Mouse (Mus musculus): ENCODE measurements around the gene Gm11213. TPM values are rescaled to one million over a fixed set of nuclear protein-coding genes. Genes with fewer than 3 reads are reported as not detected.

The Gm11213 gene
- polyA plus RNA-seq, 1 experiment = not detected

DNA sequence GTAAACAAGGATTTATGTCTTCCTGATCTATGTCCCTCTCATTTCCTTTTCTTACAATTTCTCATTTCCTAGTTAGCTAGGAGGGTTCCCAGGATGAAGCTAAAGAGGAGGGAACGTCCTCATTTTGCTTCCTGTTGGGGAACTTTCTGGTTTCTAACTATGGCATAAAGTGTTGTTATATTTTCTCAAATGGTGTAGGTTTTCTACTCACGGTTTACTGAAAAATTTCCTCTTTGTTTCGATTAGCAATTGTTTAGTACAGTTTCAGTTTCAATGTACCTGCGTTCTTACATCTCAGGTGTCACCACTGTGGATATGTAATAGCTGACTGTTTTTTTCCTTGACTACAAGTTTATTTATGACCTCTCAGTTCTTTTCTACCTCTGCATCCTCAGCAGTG, 14.5 kb downstream of the Gm11213 start:
- Histone ChIP-seq H3K27me3 (ENCODE audit: control insufficient read depth, insufficient read depth, low read length, poor library complexity, severe bottlenecking) (no peaks in the 10 kb centered on the region), H3K27ac (ENCODE audit: insufficient read depth, low read length) (no peak overlapping the region), H3K4me3 (ENCODE audit: low read depth, low read length) (no peak overlapping the region), H3K9me3 (replicated peaks; ENCODE audit: control insufficient read depth, insufficient read depth, low read length, poor library complexity, severe bottlenecking) (no peaks in the 10 kb centered on the region), H3K36me3 (ENCODE audit: control insufficient read depth, insufficient read depth, low read length, poor library complexity, severe bottlenecking) (no peaks in the 10 kb centered on the region), H3K9ac (ENCODE audit: low read depth, poor library complexity, severe bottlenecking) (no peak overlapping the region), H3K4me1 (ENCODE audit: control insufficient read depth, insufficient read depth, low read length) (no peaks in the 10 kb centered on the region)
- TF ChIP-seq POLR2A (IDR thresholded peaks at IDR 0.05; ENCODE audit: insufficient read depth, low read length) (no peak), CTCF (IDR thresholded peaks at IDR 0.05; ENCODE audit: low read depth, low read length) (no peak), EP300 (IDR thresholded peaks at IDR 0.05; ENCODE audit: insufficient read depth, low read depth, low read length) (no peak)

DNA sequence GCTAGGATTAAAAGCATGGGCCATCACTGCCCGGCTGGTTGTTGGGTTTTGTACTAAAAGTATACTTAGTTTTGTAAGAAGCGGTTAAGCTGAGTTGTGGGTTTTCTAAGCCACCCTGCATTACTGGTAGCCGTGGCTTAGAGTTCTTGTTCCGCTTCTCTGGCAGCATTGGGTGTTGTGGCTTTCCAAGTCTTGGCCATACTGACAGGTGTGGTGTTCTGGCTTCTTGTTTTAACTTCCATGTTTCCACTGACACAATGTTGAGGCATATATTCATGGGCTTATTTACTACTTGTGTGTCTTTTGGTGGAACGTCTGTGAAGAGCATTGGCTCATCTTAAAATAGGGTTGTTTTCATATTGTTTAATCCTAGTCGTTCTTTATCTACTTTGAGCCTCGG, 15.1 kb downstream of the Gm11213 start:
- no peaks in the 10 kb centered on the region for H3K4me1 ChIP-seq (ENCODE audit: control insufficient read depth, insufficient read depth, low read length)
- no peaks in the 10 kb centered on the region for H3K9me3 ChIP-seq (replicated peaks; ENCODE audit: control insufficient read depth, insufficient read depth, low read length, poor library complexity, severe bottlenecking)
- no peak overlapping the region for H3K27ac ChIP-seq (ENCODE audit: insufficient read depth, low read length)
- TF ChIP-seq CTCF (IDR thresholded peaks at IDR 0.05; ENCODE audit: low read depth, low read length) = no peak
- no peak for TF ChIP-seq EP300 (IDR thresholded peaks at IDR 0.05; ENCODE audit: insufficient read depth, low read depth, low read length)
- TF ChIP-seq POLR2A (IDR thresholded peaks at IDR 0.05; ENCODE audit: insufficient read depth, low read length) = no peak
- H3K27me3 ChIP-seq (ENCODE audit: control insufficient read depth, insufficient read depth, low read length, poor library complexity, severe bottlenecking) = no peaks in the 10 kb centered on the region
- no peaks in the 10 kb centered on the region for H3K36me3 ChIP-seq (ENCODE audit: control insufficient read depth, insufficient read depth, low read length, poor library complexity, severe bottlenecking)
- H3K9ac ChIP-seq (ENCODE audit: low read depth, poor library complexity, severe bottlenecking) = no peak overlapping the region
- H3K4me3 ChIP-seq (ENCODE audit: low read depth, low read length) = no peak overlapping the region

- Histone ChIP-seq H3K9me3 (replicated peaks; ENCODE audit: control insufficient read depth, insufficient read depth, low read length, poor library complexity, severe bottlenecking) (no peaks in the 10 kb centered on the region), H3K36me3 (ENCODE audit: control insufficient read depth, insufficient read depth, low read length, poor library complexity, severe bottlenecking) (no peaks in the 10 kb centered on the region), H3K4me3 (ENCODE audit: low read depth, low read length) (no peak overlapping the region), H3K4me1 (ENCODE audit: control insufficient read depth, insufficient read depth, low read length) (no peaks in the 10 kb centered on the region), H3K27me3 (ENCODE audit: control insufficient read depth, insufficient read depth, low read length, poor library complexity, severe bottlenecking) (no peaks in the 10 kb centered on the region), H3K27ac (ENCODE audit: insufficient read depth, low read length) (no peak overlapping the region), H3K9ac (ENCODE audit: low read depth, poor library complexity, severe bottlenecking) (no peak overlapping the region)
- no peak for TF ChIP-seq CTCF (IDR thresholded peaks at IDR 0.05; ENCODE audit: low read depth, low read length)
- no peak for TF ChIP-seq EP300 (IDR thresholded peaks at IDR 0.05; ENCODE audit: insufficient read depth, low read depth, low read length)
- no peak for TF ChIP-seq POLR2A (IDR thresholded peaks at IDR 0.05; ENCODE audit: insufficient read depth, low read length)
Observed at GRCm38 (mm10) chr4:63586240-63586639, 18.8 kb downstream of the Gm11213 start.

GRCm38 (mm10) chr4:63585216-63585615, 19.8 kb downstream of the Gm11213 start:
- H3K27me3 ChIP-seq (ENCODE audit: control insufficient read depth, insufficient read depth, low read length, poor library complexity, severe bottlenecking) = no peaks in the 10 kb centered on the region

GRCm38 (mm10) chr4:63582580-63582979, 22.5 kb downstream of the Gm11213 start:
- H3K9me3 ChIP-seq (replicated peaks; ENCODE audit: control insufficient read depth, insufficient read depth, low read length, poor library complexity, severe bottlenecking) = peaks cover 15% of the 10 kb centered on the region
- TF ChIP-seq EP300 (IDR thresholded peaks at IDR 0.05; ENCODE audit: insufficient read depth, low read depth, low read length) = no peak
- no peak for TF ChIP-seq POLR2A (IDR thresholded peaks at IDR 0.05; ENCODE audit: insufficient read depth, low read length)
- no peak for TF ChIP-seq CTCF (IDR thresholded peaks at IDR 0.05; ENCODE audit: low read depth, low read length)
- no peaks in the 10 kb centered on the region for H3K4me1 ChIP-seq (ENCODE audit: control insufficient read depth, insufficient read depth, low read length)
- H3K27ac ChIP-seq (ENCODE audit: insufficient read depth, low read length) = no peak overlapping the region
- H3K36me3 ChIP-seq (ENCODE audit: control insufficient read depth, insufficient read depth, low read length, poor library complexity, severe bottlenecking) = no peaks in the 10 kb centered on the region
- no peaks in the 10 kb centered on the region for H3K27me3 ChIP-seq (ENCODE audit: control insufficient read depth, insufficient read depth, low read length, poor library complexity, severe bottlenecking)
- H3K9ac ChIP-seq (ENCODE audit: low read depth, poor library complexity, severe bottlenecking) = no peak overlapping the region
- H3K4me3 ChIP-seq (ENCODE audit: low read depth, low read length) = no peak overlapping the region

More at GRCm38 (mm10) chr4:63585216-63585615, 19.8 kb downstream of the Gm11213 start:
- no peak overlapping the region for H3K9ac ChIP-seq (ENCODE audit: low read depth, poor library complexity, severe bottlenecking)
- no peak overlapping the region for H3K4me3 ChIP-seq (ENCODE audit: low read depth, low read length)
- H3K36me3 ChIP-seq (ENCODE audit: control insufficient read depth, insufficient read depth, low read length, poor library complexity, severe bottlenecking) = no peaks in the 10 kb centered on the region
- no peak overlapping the region for H3K27ac ChIP-seq (ENCODE audit: insufficient read depth, low read length)
- H3K9me3 ChIP-seq (replicated peaks; ENCODE audit: control insufficient read depth, insufficient read depth, low read length, poor library complexity, severe bottlenecking) = no peaks in the 10 kb centered on the region
- TF ChIP-seq CTCF (IDR thresholded peaks at IDR 0.05; ENCODE audit: low read depth, low read length) (no peak), EP300 (IDR thresholded peaks at IDR 0.05; ENCODE audit: insufficient read depth, low read depth, low read length) (no peak)
- H3K4me1 ChIP-seq (ENCODE audit: control insufficient read depth, insufficient read depth, low read length) = no peaks in the 10 kb centered on the region

DNA sequence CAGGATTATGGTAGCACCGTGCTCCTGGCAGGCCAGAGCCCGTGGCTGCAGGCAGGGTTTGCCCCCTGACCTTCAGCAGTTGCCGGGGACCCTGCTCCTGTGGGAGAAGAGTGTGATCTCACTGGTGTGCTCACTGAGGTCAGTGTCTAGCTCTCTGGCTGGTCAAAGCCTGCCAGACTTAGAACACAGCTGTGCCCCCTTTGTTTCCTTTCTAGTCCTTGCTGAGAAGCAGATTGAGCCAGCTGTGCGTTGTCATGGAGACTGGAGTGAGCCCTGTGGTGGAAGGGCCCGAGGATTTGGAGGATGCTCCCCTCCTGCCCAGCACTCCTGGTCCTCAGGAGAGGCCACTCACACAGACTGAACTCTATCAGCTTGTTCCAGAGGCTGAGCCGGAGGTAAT, 25.0 kb downstream of the Gm11213 start:
- Histone ChIP-seq H3K4me1 (ENCODE audit: control insufficient read depth, insufficient read depth, low read length) (no peaks in the 10 kb centered on the region), H3K36me3 (ENCODE audit: control insufficient read depth, insufficient read depth, low read length, poor library complexity, severe bottlenecking) (no peaks in the 10 kb centered on the region), H3K27me3 (ENCODE audit: control insufficient read depth, insufficient read depth, low read length, poor library complexity, severe bottlenecking) (no peaks in the 10 kb centered on the region), H3K9ac (ENCODE audit: low read depth, poor library complexity, severe bottlenecking) (no peak overlapping the region), H3K4me3 (ENCODE audit: low read depth, low read length) (no peak overlapping the region), H3K27ac (ENCODE audit: insufficient read depth, low read length) (no peak overlapping the region), H3K9me3 (replicated peaks; ENCODE audit: control insufficient read depth, insufficient read depth, low read length, poor library complexity, severe bottlenecking) (peaks cover 21% of the 10 kb centered on the region)
- no peak for TF ChIP-seq CTCF (IDR thresholded peaks at IDR 0.05; ENCODE audit: low read depth, low read length)
- no peak for TF ChIP-seq EP300 (IDR thresholded peaks at IDR 0.05; ENCODE audit: insufficient read depth, low read depth, low read length)
- no peak for TF ChIP-seq POLR2A (IDR thresholded peaks at IDR 0.05; ENCODE audit: insufficient read depth, low read length)

All from ES-Bruce4 (cell line).